Mouse (Mus musculus): ENCODE data around the gene Il4.

Il4 gene

GRCm38 (mm10) chr11:53618619-53619198 lies at the start of gene Il4:
Il4 (minus strand) TSS chr11:53618669.
- no peak for DNase-seq (ENCODE audit: low spot score in 2 of 2)

GRCm38 (mm10) chr11:53664091-53664490 lies 45.6 kb upstream of the Il4 start:
- DNase-seq (ENCODE audit: low spot score in 2 of 2), result peak; percentile 27 to 38

- DNase-seq (ENCODE audit: low spot score in 2 of 2), result peak; percentile 30 to 41
These were observed 44.6 kb upstream of the Il4 start for GRCm38 (mm10) chr11:53662794-53663674.

- no peak for DNase-seq (ENCODE audit: low spot score in 2 of 2)
These were observed 39.4 kb upstream of the Il4 start for GRCm38 (mm10) chr11:53657828-53658227.

- no peak for DNase-seq (ENCODE audit: low spot score in 2 of 2)
These were observed 38.9 kb upstream of the Il4 start for GRCm38 (mm10) chr11:53657381-53657780.

- no peak for DNase-seq (ENCODE audit: low spot score in 2 of 2)
These were observed 38.2 kb upstream of the Il4 start for GRCm38 (mm10) chr11:53656558-53657202.

GRCm38 (mm10) chr11:53655043-53655442 lies 36.6 kb upstream of the Il4 start:
- no peak for DNase-seq (ENCODE audit: low spot score in 2 of 2)

GRCm38 (mm10) chr11:53652427-53652826 lies 34.0 kb upstream of the Il4 start:
- no peak for DNase-seq (ENCODE audit: low spot score in 2 of 2)

GRCm38 (mm10) chr11:53651441-53651840 lies 33.0 kb upstream of the Il4 start:
- no peak for DNase-seq (ENCODE audit: low spot score in 2 of 2)

GRCm38 (mm10) chr11:53644017-53644416 lies 25.5 kb upstream of the Il4 start:
- DNase-seq (ENCODE audit: low spot score in 2 of 2), result no peak

- DNase-seq (ENCODE audit: low spot score in 2 of 2), result no peak
These were observed 24.3 kb upstream of the Il4 start for GRCm38 (mm10) chr11:53642744-53643279.

GRCm38 (mm10) chr11:53637803-53638260 lies 19.4 kb upstream of the Il4 start:
- no peak for DNase-seq (ENCODE audit: low spot score in 2 of 2)

- no peak for DNase-seq (ENCODE audit: low spot score in 2 of 2)
These were observed 18.8 kb upstream of the Il4 start for GRCm38 (mm10) chr11:53637046-53637802.

GRCm38 (mm10) chr11:53636183-53636646 lies 17.7 kb upstream of the Il4 start:
- DNase-seq (ENCODE audit: low spot score in 2 of 2), result no peak

GRCm38 (mm10) chr11:53635590-53636182 lies 17.2 kb upstream of the Il4 start:
- no peak for DNase-seq (ENCODE audit: low spot score in 2 of 2)

- no peak for DNase-seq (ENCODE audit: low spot score in 2 of 2)
These were observed 16.1 kb upstream of the Il4 start, which contains the start of gene Il13 for GRCm38 (mm10) chr11:53634556-53634955. Il13 (minus strand) TSS chr11:53634702.

GRCm38 (mm10) chr11:53633644-53634043 lies 15.2 kb upstream of the Il4 start:
- no peak for DNase-seq (ENCODE audit: low spot score in 2 of 2)

GRCm38 (mm10) chr11:53632122-53632733 lies 13.8 kb upstream of the Il4 start:
- no peak for DNase-seq (ENCODE audit: low spot score in 2 of 2)

- DNase-seq (ENCODE audit: low spot score in 2 of 2), result peak; percentile 80 to 84
These were observed 9.4 kb upstream of the Il4 start for GRCm38 (mm10) chr11:53627859-53628258.

- DNase-seq (ENCODE audit: low spot score in 2 of 2), result no peak
These were observed 8.4 kb upstream of the Il4 start for GRCm38 (mm10) chr11:53626802-53627373.

Data from right cerebral cortex, postnatal 10 days (tissue).